In the genomic region with DNA sequence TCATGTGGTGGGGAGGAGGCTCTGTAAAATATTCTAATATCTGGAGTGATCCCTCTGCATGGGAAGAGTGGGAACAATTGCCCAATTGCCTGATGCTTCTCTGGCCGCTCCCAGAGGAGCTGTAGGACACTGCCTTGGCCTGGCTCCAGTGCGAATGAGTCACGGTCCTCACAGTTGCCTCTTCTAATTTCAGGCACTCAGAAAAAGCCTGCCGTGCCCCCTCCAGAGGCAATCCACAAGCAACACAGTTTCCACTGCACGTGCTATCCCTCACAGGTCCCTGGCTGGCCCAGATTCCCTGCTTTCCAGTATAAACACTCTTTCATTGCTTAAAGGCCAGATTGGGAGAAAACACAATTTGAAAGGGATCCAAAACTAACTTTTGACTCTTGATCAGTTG, we compare ENCODE assay signal across 8 mouse cellular contexts. TPM values are rescaled to one million over a fixed set of nuclear protein-coding genes. Genes with fewer than 3 reads are reported as not detected.
A peak's percentile ranks its signal among the peaks of the same experiment; 100 is the strongest.
DNase-seq lines count a peak whose midpoint lies in the region; ATAC-seq and TF ChIP-seq lines count a peak whose summit lies in the region.

No protein-coding gene starts in this region.

- peak; percentile 45 for DNase-seq in kidney, adult 11 months
- DNase-seq in brain, embryonic 14.5 days (ENCODE audit: low read depth), result peak; percentile 73
- peak; percentile 94 for DNase-seq in gastrocnemius, postnatal 14 days
- peak; percentile 76 for DNase-seq in kidney, postnatal 14 days
- DNase-seq in urinary bladder, postnatal 14 days (ENCODE audit: low spot score), result peak; percentile 94
- no peak for DNase-seq in thymus, postnatal 10 days (ENCODE audit: low spot score in 2 of 2)

- no peak overlapping the region for H3K4me3 ChIP-seq in kidney, embryonic 15.5 days (replicated peaks)
- H3K4me3 ChIP-seq in lung, embryonic 16.5 days (ENCODE audit: low read length), result no peak overlapping the region

- TF ChIP-seq CTCF in brain, embryonic 14.5 days (IDR thresholded peaks at IDR 0.05; ENCODE audit: borderline replicate concordance, extremely low read depth, insufficient read depth, insufficient read length), result no peak

- no peaks in the 10 kb centered on the region for H3K9me3 ChIP-seq in kidney, embryonic 15.5 days (replicated peaks)
- H3K9me3 ChIP-seq in lung, embryonic 16.5 days (ENCODE audit: control insufficient read depth, low read length), result no peaks in the 10 kb centered on the region

- peaks cover 6% of the 10 kb centered on the region for H3K4me1 ChIP-seq in kidney, embryonic 15.5 days
- H3K4me1 ChIP-seq in lung, embryonic 16.5 days (replicated peaks; ENCODE audit: control insufficient read depth, insufficient read depth, low read length), result peaks cover 13% of the 10 kb centered on the region

- peaks cover 14% of the 10 kb centered on the region for H3K36me3 ChIP-seq in kidney, embryonic 15.5 days
- H3K36me3 ChIP-seq in lung, embryonic 16.5 days (ENCODE audit: control insufficient read depth, insufficient read depth, low read length), result no peaks in the 10 kb centered on the region; the same call in 1 of the 2 replicates

- no peak overlapping the region for H3K9ac ChIP-seq in kidney, embryonic 15.5 days
- no peak overlapping the region for H3K9ac ChIP-seq in lung, embryonic 16.5 days (ENCODE audit: low read length)

- ATAC-seq in kidney, embryonic 15.5 days (replicated peaks; ENCODE audit: low FRiP score), result no peak
- peak; percentile 89 for ATAC-seq in lung, embryonic 16.5 days (ENCODE audit: low read depth)

- intact Hi-C loops in gastrocnemius, postnatal 14 days (cut with DNase I; ENCODE audit: low total_unique reads), result no loop called here

- WGBS in kidney, embryonic 15.5 days, result 55% methylated on average over 5 of the region's 5 CpGs
- 26% methylated on average over 5 of the region's 5 CpGs for WGBS in lung, embryonic 16.5 days

- no peak overlapping the region for H3K4me2 ChIP-seq in kidney, embryonic 15.5 days
- no peak overlapping the region for H3K4me2 ChIP-seq in lung, embryonic 16.5 days (ENCODE audit: low read depth, low read length)

- H3K27me3 ChIP-seq in kidney, embryonic 15.5 days, result no peaks in the 10 kb centered on the region
- H3K27me3 ChIP-seq in lung, embryonic 16.5 days (ENCODE audit: control insufficient read depth, insufficient read depth, low read depth, low read length), result no peaks in the 10 kb centered on the region

- no peak for TF ChIP-seq POLR2A in brain, embryonic 14.5 days (IDR thresholded peaks at IDR 0.05; ENCODE audit: borderline replicate concordance, extremely low read depth, insufficient read depth, insufficient read length, poor library complexity, severe bottlenecking)

- no peak overlapping the region for H3K27ac ChIP-seq in kidney, embryonic 15.5 days
- peak overlapping the region; percentile 44 for H3K27ac ChIP-seq in lung, embryonic 16.5 days (ENCODE audit: low read length)

RNA-seq across cellular contexts. Expression of gene Zbtb34, which starts 13.2 kb away (rescaled TPM):
- polyA plus RNA-seq in kidney, embryonic 15.5 days (2015; fragmentation: Nextera tagmentation; extraction: Ambion mirVana), result 6.0 and 6.9 TPM in 2 replicates
- polyA plus RNA-seq in brain, embryonic 14.5 days (2012; rRNA removed), result 23.3 and 30.8 TPM in 2 replicates
- total RNA-seq in gastrocnemius, postnatal 14 days (2021), result 1 to 10 TPM; 6.4 to 8.5 TPM
- 8.0 and 9.3 TPM in 2 replicates for polyA plus RNA-seq in lung, embryonic 16.5 days (2015; fragmentation: Nextera tagmentation; extraction: Ambion mirVana)

RNA-seq across cellular contexts. Expression of gene Zbtb43, which starts 24.0 kb away (rescaled TPM):
- 15.6 and 17.8 TPM in 2 replicates for polyA plus RNA-seq in kidney, embryonic 15.5 days (2015; fragmentation: Nextera tagmentation; extraction: Ambion mirVana)
- 21.5 and 22.6 TPM in 2 replicates for polyA plus RNA-seq in brain, embryonic 14.5 days (2012; rRNA removed)
- 10 to 100 TPM; 14.6 to 17.4 TPM for total RNA-seq in gastrocnemius, postnatal 14 days (2021)
- polyA plus RNA-seq in lung, embryonic 16.5 days (2015; fragmentation: Nextera tagmentation; extraction: Ambion mirVana), result 17.8 TPM in 2 replicates

Comparison
In these comparisons a context has a peak if more than half of its experiments do, and no peak if none do; other contexts are left out.
1. DNase-seq: peak in kidney, adult 11 months (single experiment), brain, embryonic 14.5 days (single experiment), gastrocnemius, postnatal 14 days (single experiment), kidney, postnatal 14 days (single experiment) and urinary bladder, postnatal 14 days (single experiment); none in thymus, postnatal 10 days (0 of 2).